Mouse (Mus musculus): ENCODE results near the gene Nek2. TPM values are rescaled to one million over a fixed set of nuclear protein-coding genes. Genes with fewer than 3 reads are reported as not detected.

Nek2 gene
- polyA plus RNA-seq, 1 experiment from 2014 or later = 10.6 TPM

GRCm38 (mm10) chr1:191880921-191881609 is 59.8 kb downstream of the Nek2 start:
- WGBS = 70% methylated on average over 8 of the region's 8 CpGs
- H3K9ac ChIP-seq (ENCODE audit: low read length) = no peak overlapping the region
- H3K27ac ChIP-seq (replicated peaks) = no peak overlapping the region
- no peaks in the 10 kb centered on the region for H3K9me3 ChIP-seq (ENCODE audit: control insufficient read depth, low read length)
- TF ChIP-seq CTCF (IDR thresholded peaks at IDR 0.05; ENCODE audit: low read depth) (no peak), EP300 (optimal IDR thresholded peaks at IDR 0.05) (no peak)
- DNase-seq (ENCODE audit: low spot score) (no peak), ATAC-seq (ENCODE audit: low FRiP score, low TSS enrichment) (no peak)
- H3K36me3 ChIP-seq (ENCODE audit: control insufficient read depth, insufficient read depth, low read length) = no peaks in the 10 kb centered on the region
- no peaks in the 10 kb centered on the region for H3K4me1 ChIP-seq (replicated peaks; ENCODE audit: control insufficient read depth, insufficient read depth)
- no peaks in the 10 kb centered on the region for H3K27me3 ChIP-seq (ENCODE audit: control insufficient read depth, insufficient read depth, low read length)
- no peak overlapping the region for H3K4me3 ChIP-seq (ENCODE audit: low read depth, low read length)
- no peak overlapping the region for H3K4me2 ChIP-seq (replicated peaks; ENCODE audit: low read depth)

GRCm38 (mm10) chr1:191881663-191882062 is 60.4 kb downstream of the Nek2 start:
- no peak for TF ChIP-seq EP300 (optimal IDR thresholded peaks at IDR 0.05)
- no peak for TF ChIP-seq CTCF (IDR thresholded peaks at IDR 0.05; ENCODE audit: low read depth)
- Histone ChIP-seq H3K4me3 (ENCODE audit: low read depth, low read length) (no peak overlapping the region), H3K36me3 (ENCODE audit: control insufficient read depth, insufficient read depth, low read length) (no peaks in the 10 kb centered on the region), H3K27ac (replicated peaks) (no peak overlapping the region), H3K9ac (ENCODE audit: low read length) (no peak overlapping the region), H3K9me3 (ENCODE audit: control insufficient read depth, low read length) (no peaks in the 10 kb centered on the region), H3K4me1 (replicated peaks; ENCODE audit: control insufficient read depth, insufficient read depth) (no peaks in the 10 kb centered on the region), H3K4me2 (replicated peaks; ENCODE audit: low read depth) (no peak overlapping the region), H3K27me3 (ENCODE audit: control insufficient read depth, insufficient read depth, low read length) (no peaks in the 10 kb centered on the region)
- DNase-seq (ENCODE audit: low spot score) (no peak), ATAC-seq (ENCODE audit: low FRiP score, low TSS enrichment) (no peak)
- 68% methylated on average over 2 of the region's 2 CpGs for WGBS

Other genes with a start within 250 kb of the Nek2 start
- gene Dtl, start 245.9 kb upstream of the Nek2 start, polyA plus RNA-seq (2015; fragmentation: Nextera tagmentation; extraction: Ambion mirVana) = 7.5 and 8.6 TPM in 2 replicates
- gene Ints7, start 245.8 kb upstream of the Nek2 start, polyA plus RNA-seq (2015; fragmentation: Nextera tagmentation; extraction: Ambion mirVana) = 15.1 and 15.8 TPM in 2 replicates
- gene Lpgat1, start 103.6 kb upstream of the Nek2 start, polyA plus RNA-seq (2015; fragmentation: Nextera tagmentation; extraction: Ambion mirVana) = 28.9 and 32.3 TPM in 2 replicates
- gene Slc30a1, start 85.3 kb downstream of the Nek2 start, polyA plus RNA-seq (2015; fragmentation: Nextera tagmentation; extraction: Ambion mirVana) = 5.4 and 5.5 TPM in 2 replicates
- 0.12 and 0.18 TPM in 2 replicates for gene Rd3, start 155.9 kb downstream of the Nek2 start, polyA plus RNA-seq (2015; fragmentation: Nextera tagmentation; extraction: Ambion mirVana)